Mouse (Mus musculus) lung, postnatal 10 days (tissue): ENCODE results near the gene Lgi4.

Source experiments
- DNase-seq: peaks from one replicate; pipeline ENCODE4 v3.0.0; 2021

The Lgi4 gene

GRCm38 (mm10) chr7:31110861-31111385 lies 51.8 kb downstream of the Lgi4 start:
- DNase-seq: no peak

GRCm38 (mm10) chr7:31112036-31112435 lies 52.9 kb downstream of the Lgi4 start:
- no peak for DNase-seq

DNA sequence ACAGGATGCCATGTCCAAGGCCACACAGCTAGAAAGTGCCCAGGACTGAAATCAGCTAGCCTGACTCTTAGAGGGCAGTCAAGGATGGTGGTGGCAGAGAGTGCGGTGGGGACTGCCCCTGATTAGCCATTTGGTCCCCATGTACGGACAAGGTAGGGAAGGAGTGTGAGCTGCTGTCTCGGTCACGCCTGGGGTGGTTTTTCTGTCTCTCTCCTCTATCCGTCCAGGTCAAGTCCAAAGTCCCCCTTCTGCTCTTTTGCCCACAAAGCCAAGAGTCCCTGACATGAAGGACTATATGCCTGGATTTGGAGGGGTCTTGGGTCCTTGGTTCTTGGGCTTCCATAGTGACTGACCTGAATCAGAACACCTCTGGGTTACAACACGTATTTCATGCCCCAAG lies 54.7 kb downstream of the Lgi4 start:
- no peak for DNase-seq

DNA sequence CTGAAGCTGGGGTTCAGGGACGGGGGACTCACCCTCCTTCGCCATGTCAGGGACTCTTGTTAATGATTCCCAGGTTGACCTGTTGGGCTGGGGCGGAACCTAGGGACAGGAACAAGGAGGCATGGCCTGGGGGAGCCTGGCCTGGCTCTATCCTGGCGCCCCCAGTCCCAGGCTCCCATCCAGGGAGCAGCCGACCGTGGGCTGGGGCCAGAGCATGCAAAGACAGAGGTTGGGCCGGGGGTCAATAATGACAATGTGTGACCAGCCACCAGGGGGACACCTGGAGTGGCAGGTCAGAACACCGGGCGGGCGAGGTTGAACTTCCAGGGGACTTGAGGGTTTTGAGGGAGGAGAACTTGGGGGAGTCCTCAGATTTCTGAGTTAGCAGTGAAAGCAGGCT lies 55.5 kb downstream of the Lgi4 start:
- no peak for DNase-seq

- peak; percentile 67 for DNase-seq
Observed at GRCm38 (mm10) chr7:31115182-31115581, 56.0 kb downstream of the Lgi4 start, which contains the start of gene Hpn. Gene Hpn (minus strand): TSS chr7:31115290.

- peak; percentile 71 for DNase-seq
Observed at GRCm38 (mm10) chr7:31115587-31116043, 56.5 kb downstream of the Lgi4 start.

- DNase-seq: no peak
Observed at GRCm38 (mm10) chr7:31116721-31117145, 57.6 kb downstream of the Lgi4 start.

GRCm38 (mm10) chr7:31117465-31117864 lies 58.3 kb downstream of the Lgi4 start:
- no peak for DNase-seq

GRCm38 (mm10) chr7:31118486-31118885 lies 59.3 kb downstream of the Lgi4 start:
- DNase-seq: no peak

GRCm38 (mm10) chr7:31119556-31119955 lies 60.4 kb downstream of the Lgi4 start:
- DNase-seq: no peak
